Mouse (Mus musculus) embryonic facial prominence, embryonic 12.5 days (tissue): Measurements from ENCODE around the gene Prickle3. TPM values are rescaled to one million over a fixed set of nuclear protein-coding genes. Genes with fewer than 3 reads are reported as not detected.

Source experiments
- ATAC-seq: fragments of 200-750 bp; cut with Nextera tagmentation; 2 replicates; pipeline ENCODE4 v1.8.0; 2017; ENCODE audit not compliant: insufficient number of reproducible peaks, insufficient read depth, low FRiP score, low TSS enrichment
- H3K27ac ChIP-seq: fragments of 300-500 bp; sonication (generic); 2 replicates; pipeline ENCODE4 v1.5.1; 2016; ENCODE audit warnings: mild to moderate bottlenecking
- H3K27me3 ChIP-seq: fragments of 300-500 bp; sonication (generic); 2 replicates; pipeline ENCODE4 v1.6.1; 2016; ENCODE audit warnings: mild to moderate bottlenecking, moderate library complexity
- H3K36me3 ChIP-seq: fragments of 300-500 bp; sonication (generic); 2 replicates; pipeline ENCODE4 v1.6.1; 2016; ENCODE audit warnings: mild to moderate bottlenecking
- H3K4me1 ChIP-seq: fragments of 300-500 bp; sonication (generic); 2 replicates; pipeline ENCODE4 v1.6.1; 2016
- H3K4me2 ChIP-seq: fragments of 300-500 bp; sonication (generic); replicated peaks from 2 replicates; pipeline ENCODE4 v1.6.1; 2016; ENCODE audit warnings: mild to moderate bottlenecking, moderate library complexity
- H3K4me3 ChIP-seq: fragments of 300-500 bp; sonication (generic); 2 replicates; pipeline ENCODE4 v1.5.1; 2016; ENCODE audit warnings: mild to moderate bottlenecking
- H3K9ac ChIP-seq: fragments of 300-500 bp; sonication (generic); 2 replicates; pipeline ENCODE4 v1.6.1; 2016; ENCODE audit warnings: mild to moderate bottlenecking, moderate library complexity
- H3K9me3 ChIP-seq: fragments of 300-500 bp; sonication (generic); 2 replicates; pipeline ENCODE4 v1.6.1; 2016; ENCODE audit warnings: mild to moderate bottlenecking, moderate library complexity
- WGBS: fragments of 180-500 bp; shearing (Covaris S2); methylation state at CpG from one replicate; pipeline ENCODE4 v1.1.7; 2016; 5-methylcytosine and 5-hydroxymethylcytosine counted together
- polyA plus RNA-seq: library from polyadenylated mRNA; unstranded; fragments of >200 nt; fragmentation: Nextera tagmentation; extraction: Ambion mirVana; gene quantifications from 2 replicates; pipeline ENCODE4 v1.2.1, GENCODE M21; 2016

Gene Prickle3
- polyA plus RNA-seq, 1 experiment from 2014 or later, result 7.1 TPM

- Histone ChIP-seq H3K4me1 (no peaks in the 10 kb centered on the region), H3K27me3 (no peaks in the 10 kb centered on the region), H3K4me2 (peak overlapping the region; percentile 47), H3K4me3 (peak overlapping the region; percentile 39; the same call in 1 of the 2 replicates), H3K36me3 (no peaks in the 10 kb centered on the region), H3K27ac (0 out of 2 replicates have a peak overlapping the region, but pooled peaks have one; percentile 17), H3K9me3 (no peaks in the 10 kb centered on the region), H3K9ac (no peak overlapping the region)
- 25% methylated on average over 15 of the region's 15 CpGs for WGBS
- ATAC-seq, result peak; percentile 76; the same call in 1 of the 2 replicates
These were observed 1.1 kb downstream of the Prickle3 start for GRCm38 (mm10) chrX:7658031-7658784.

- no peaks in the 10 kb centered on the region for H3K4me1 ChIP-seq
- no peak overlapping the region for H3K27ac ChIP-seq
- WGBS, result 65% methylated on average over 10 of the region's 11 CpGs
- H3K27me3 ChIP-seq, result no peaks in the 10 kb centered on the region
- peak; percentile 31; the same call in 1 of the 2 replicates for ATAC-seq
- no peaks in the 10 kb centered on the region for H3K36me3 ChIP-seq
- no peak overlapping the region for H3K9ac ChIP-seq
- H3K4me3 ChIP-seq, result no peak overlapping the region
- H3K9me3 ChIP-seq, result no peaks in the 10 kb centered on the region
- peak overlapping the region; percentile 47; the same call in 1 of the 2 replicates for H3K4me2 ChIP-seq
These were observed 1.9 kb downstream of the Prickle3 start for GRCm38 (mm10) chrX:7658785-7659589.

GRCm38 (mm10) chrX:7661086-7661485 lies 4.0 kb downstream of the Prickle3 start:
- Histone ChIP-seq H3K36me3 (no peaks in the 10 kb centered on the region), H3K9me3 (no peaks in the 10 kb centered on the region), H3K27ac (no peak overlapping the region), H3K4me1 (no peaks in the 10 kb centered on the region), H3K9ac (no peak overlapping the region), H3K4me2 (no peak overlapping the region), H3K27me3 (no peaks in the 10 kb centered on the region), H3K4me3 (no peak overlapping the region)
- whole genome bisulfite sequencing, result 81% methylated on average over 4 of the region's 4 CpGs
- ATAC-seq, result no peak

DNA sequence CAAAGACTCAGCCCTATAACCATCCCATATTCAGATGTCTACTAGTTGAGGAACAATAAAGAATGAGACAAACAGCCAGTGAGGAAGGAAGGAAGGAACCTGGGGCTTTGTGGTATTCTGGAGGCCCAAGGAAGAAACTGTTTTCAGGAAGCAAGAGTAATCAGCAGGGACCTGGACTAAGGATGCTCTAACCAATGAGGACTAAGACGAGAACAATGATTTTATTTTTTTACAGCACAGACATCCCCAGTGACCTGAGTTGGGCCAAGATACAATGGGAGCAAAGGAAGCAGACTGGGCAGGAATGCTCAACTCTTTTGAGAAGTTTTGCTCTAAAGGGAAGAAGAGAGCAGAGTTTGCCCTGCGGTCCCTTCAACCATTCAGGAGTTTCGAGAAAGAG lies 5.9 kb downstream of the Prickle3 start:
- 79% methylated on average over 3 of the region's 3 CpGs for WGBS
- no peaks in the 10 kb centered on the region for H3K4me1 ChIP-seq
- no peak overlapping the region for H3K4me3 ChIP-seq
- H3K27ac ChIP-seq, result no peak overlapping the region
- no peaks in the 10 kb centered on the region for H3K36me3 ChIP-seq
- H3K9me3 ChIP-seq, result no peaks in the 10 kb centered on the region
- H3K27me3 ChIP-seq, result no peaks in the 10 kb centered on the region
- no peak overlapping the region for H3K4me2 ChIP-seq
- H3K9ac ChIP-seq, result no peak overlapping the region
- no peak for ATAC-seq

DNA sequence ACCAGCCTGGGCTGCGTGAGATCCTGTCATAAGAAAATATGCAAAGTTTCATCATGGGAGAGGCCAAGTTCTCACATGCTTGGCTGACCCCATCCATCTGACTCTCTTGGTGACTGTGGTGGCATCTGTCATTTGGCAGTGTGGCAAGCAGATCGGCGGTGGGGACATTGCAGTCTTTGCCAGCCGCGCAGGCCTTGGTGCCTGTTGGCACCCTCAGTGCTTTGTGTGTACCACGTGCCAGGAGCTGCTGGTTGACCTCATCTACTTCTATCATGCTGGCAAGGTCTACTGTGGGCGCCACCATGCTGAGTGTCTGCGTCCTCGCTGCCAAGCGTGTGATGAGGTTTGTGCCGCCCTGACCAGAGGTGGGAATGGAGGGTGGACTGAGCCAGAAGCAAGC lies 7.7 kb downstream of the Prickle3 start:
- 86% methylated on average over 11 of the region's 11 CpGs for WGBS
- no peak overlapping the region for H3K4me2 ChIP-seq

DNA sequence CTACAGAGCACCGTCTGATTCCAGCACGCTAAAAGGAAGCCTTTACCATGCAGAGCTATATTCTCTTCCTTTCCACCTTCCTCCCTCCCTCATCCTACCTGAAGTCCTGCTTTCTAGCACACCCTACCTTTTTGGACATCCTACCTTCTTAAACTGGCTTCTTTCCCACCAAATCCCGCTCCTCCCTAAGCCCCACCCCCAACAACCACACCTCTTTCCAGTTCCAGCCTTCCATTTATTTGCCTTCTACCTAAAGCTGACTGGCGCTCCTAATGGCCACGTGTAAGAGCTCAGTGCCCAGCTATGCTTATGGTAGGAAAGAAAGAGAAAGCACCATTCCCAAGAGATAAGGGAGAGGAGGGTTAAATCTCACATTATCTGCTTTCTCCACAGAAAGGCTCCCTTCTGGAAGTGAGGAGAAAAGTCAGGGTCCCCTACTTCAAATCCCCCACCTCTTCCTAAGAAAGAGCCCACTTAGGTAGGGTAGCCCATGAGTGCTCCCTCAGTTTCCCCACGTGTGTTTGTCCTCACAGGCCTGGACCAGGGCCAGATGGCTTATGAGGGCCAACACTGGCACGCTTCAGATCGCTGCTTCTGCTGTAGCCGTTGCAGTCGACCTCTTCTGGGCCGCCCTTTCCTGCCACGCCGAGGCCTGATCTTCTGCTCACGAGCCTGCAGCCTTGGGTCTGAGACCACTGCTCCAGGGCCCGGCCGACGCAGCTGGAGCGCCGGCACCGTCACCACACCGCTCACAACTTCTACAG lies 8.9 kb downstream of the Prickle3 start:
- Histone ChIP-seq H3K4me2 (no peak overlapping the region), H3K27me3 (no peaks in the 10 kb centered on the region), H3K27ac (no peak overlapping the region), H3K36me3 (no peaks in the 10 kb centered on the region), H3K9ac (no peak overlapping the region), H3K4me1 (no peaks in the 10 kb centered on the region), H3K9me3 (no peaks in the 10 kb centered on the region), H3K4me3 (no peak overlapping the region)
- ATAC-seq, result no peak
- WGBS, result 74% methylated on average over 21 of the region's 21 CpGs

More for the DNA sequence above, 7.7 kb downstream of the Prickle3 start:
- Histone ChIP-seq H3K36me3 (no peaks in the 10 kb centered on the region), H3K27ac (no peak overlapping the region), H3K27me3 (no peaks in the 10 kb centered on the region), H3K4me1 (no peaks in the 10 kb centered on the region), H3K9ac (no peak overlapping the region), H3K9me3 (no peaks in the 10 kb centered on the region), H3K4me3 (no peak overlapping the region)
- ATAC-seq, result no peak

DNA sequence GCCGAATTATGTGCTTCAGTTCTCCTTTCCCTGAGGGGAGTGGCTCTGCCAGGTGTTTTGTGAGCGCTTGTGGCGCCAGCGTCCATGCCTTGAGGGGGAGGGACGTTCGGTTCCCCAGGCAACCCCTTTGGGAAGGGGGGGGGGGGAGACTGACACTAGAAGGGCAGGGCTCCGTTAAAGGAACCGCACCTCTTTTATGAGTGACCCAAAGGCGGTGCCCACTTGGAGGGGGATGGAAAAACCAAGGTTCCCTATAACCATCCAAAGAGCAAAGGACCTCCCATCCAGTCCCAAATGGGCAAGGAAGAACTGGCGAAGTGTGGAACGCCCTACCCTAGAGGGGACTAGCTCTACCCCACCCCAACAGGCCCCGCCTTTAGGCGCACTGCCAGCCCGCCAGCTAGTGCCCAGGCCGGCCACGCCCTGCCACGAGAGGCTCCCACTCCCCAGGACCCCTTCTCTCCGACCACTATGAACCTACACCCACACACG lies 13.4 kb downstream of the Prickle3 start:
- Histone ChIP-seq H3K4me3 (peak overlapping the region; percentile 46), H3K4me1 (no peaks in the 10 kb centered on the region), H3K27me3 (no peaks in the 10 kb centered on the region), H3K27ac (0 out of 2 replicates have a peak overlapping the region, but pooled peaks have one; percentile 50), H3K36me3 (no peaks in the 10 kb centered on the region), H3K9ac (peak overlapping the region; percentile 53; the same call in 1 of the 2 replicates), H3K9me3 (no peaks in the 10 kb centered on the region), H3K4me2 (peak overlapping the region; percentile 48)
- peak; percentile 55 for ATAC-seq
- 30% methylated on average over 19 of the region's 19 CpGs for WGBS

GRCm38 (mm10) chrX:7670921-7671623 lies 14.0 kb downstream of the Prickle3 start, which contains the start of gene Plp2:
Plp2 (minus strand) TSS chrX:7671390.
- peak within 1 kb of the TSS; percentile 50; the same call in 1 of the 2 replicates for H3K27ac ChIP-seq
- H3K4me2 ChIP-seq, result peak within 1 kb of the TSS; percentile 48
- H3K4me1 ChIP-seq, result no peaks in the 10 kb centered on the region
- WGBS, result 21% methylated on average over 36 of the region's 36 CpGs
- peak within 1 kb of the TSS; percentile 53 for H3K9ac ChIP-seq
- ATAC-seq, result no peak
- no peaks in the 10 kb centered on the region for H3K9me3 ChIP-seq
- no peaks in the 10 kb centered on the region for H3K27me3 ChIP-seq
- peak within 1 kb of the TSS; percentile 46 for H3K4me3 ChIP-seq
- no peaks in the 10 kb centered on the region for H3K36me3 ChIP-seq

DNA sequence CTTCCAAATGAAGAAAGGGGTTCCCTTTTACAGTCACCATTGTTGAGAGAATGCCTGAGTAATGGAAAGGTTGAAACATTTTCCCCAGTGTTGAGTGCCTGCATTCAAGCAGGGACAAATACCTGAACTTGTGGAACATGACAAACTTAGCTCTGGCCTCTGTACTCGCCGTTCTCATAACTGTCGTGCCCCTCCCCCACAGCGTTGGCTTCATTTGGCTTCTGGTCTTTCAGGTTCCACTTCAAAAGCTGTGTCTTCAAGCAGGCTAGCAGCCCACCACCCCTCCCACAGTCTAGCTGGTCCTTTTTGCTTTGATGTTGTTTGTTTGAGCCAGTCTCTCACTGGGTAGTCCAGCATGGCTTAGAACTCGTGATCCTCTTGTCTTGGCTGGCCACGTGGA lies 15.7 kb downstream of the Prickle3 start:
- Histone ChIP-seq H3K4me2 (no peak overlapping the region), H3K9ac (no peak overlapping the region), H3K9me3 (no peaks in the 10 kb centered on the region), H3K27ac (no peak overlapping the region), H3K4me3 (no peak overlapping the region), H3K36me3 (no peaks in the 10 kb centered on the region), H3K27me3 (no peaks in the 10 kb centered on the region), H3K4me1 (no peaks in the 10 kb centered on the region)
- ATAC-seq, result no peak
- 50% methylated on average over 6 of the region's 6 CpGs for WGBS

DNA sequence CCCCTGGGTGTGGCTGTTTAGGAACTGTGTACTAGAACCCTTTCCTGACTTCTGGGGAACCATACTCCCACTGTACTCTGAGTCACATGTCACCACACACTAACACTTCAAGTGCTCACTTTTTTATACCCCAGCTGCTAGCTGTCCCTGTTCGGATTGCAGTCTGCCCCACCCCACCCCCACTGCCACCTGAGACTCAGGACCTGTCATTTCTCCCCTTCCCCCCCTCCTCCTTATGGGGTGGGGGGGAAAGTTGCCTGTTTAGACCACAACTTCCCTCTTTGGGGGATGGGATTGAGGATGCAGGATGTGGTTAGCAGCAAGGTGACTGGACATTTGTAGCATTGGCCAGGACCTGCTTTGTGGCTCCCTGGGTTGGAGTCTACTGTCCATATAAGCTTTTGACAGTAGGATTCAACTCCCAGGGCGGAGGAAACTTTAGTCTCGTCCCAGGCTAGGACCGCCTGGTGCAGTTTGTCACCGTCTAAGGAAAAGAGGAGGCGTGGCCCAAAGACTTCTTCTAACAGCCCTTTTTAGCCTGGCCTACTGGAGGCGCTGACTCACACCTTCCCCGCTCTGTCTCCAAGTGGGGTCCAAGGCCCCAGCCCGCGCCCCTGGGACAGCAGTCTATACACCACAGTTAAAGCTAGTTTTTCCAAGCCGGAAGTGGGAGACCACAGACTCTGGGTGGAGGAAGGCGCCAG lies 16.7 kb downstream of the Prickle3 start:
- Histone ChIP-seq H3K4me1 (no peaks in the 10 kb centered on the region), H3K4me3 (no peak overlapping the region), H3K9ac (no peak overlapping the region), H3K9me3 (no peaks in the 10 kb centered on the region), H3K27me3 (no peaks in the 10 kb centered on the region), H3K27ac (no peak overlapping the region), H3K36me3 (no peaks in the 10 kb centered on the region), H3K4me2 (peak overlapping the region; percentile 42; the same call in 1 of the 2 replicates)
- WGBS, result 34% methylated on average over 12 of the region's 12 CpGs
- no peak for ATAC-seq
